Mouse (Mus musculus) gastrocnemius, postnatal 14 days (tissue): ENCODE measurements around the gene Nsg2. TPM values are rescaled to one million over a fixed set of nuclear protein-coding genes. Genes with fewer than 3 reads are reported as not detected.
A peak's percentile ranks its signal among the peaks of the same experiment; 100 is the strongest.

Source experiments
- DNase-seq: peaks from one replicate; pipeline ENCODE4 v3.0.0; 2021; ENCODE audit warnings: mixed read lengths
- intact Hi-C: fragments of 180-260 bp; cut with DNase I; formaldehyde crosslinking; loops from one replicate; pipeline ENCODE4 v1.15.1; 2025; ENCODE audit warnings: low total_unique reads
- total RNA-seq, 2 experiments: library from RNA; stranded (reverse); gene quantifications; 2 replicates each; pipeline ENCODE4 v1.2.3; 2021

The Nsg2 gene
- total RNA-seq, 2 experiments from 2014 or later, result 0.40 to 0.68 TPM

DNA sequence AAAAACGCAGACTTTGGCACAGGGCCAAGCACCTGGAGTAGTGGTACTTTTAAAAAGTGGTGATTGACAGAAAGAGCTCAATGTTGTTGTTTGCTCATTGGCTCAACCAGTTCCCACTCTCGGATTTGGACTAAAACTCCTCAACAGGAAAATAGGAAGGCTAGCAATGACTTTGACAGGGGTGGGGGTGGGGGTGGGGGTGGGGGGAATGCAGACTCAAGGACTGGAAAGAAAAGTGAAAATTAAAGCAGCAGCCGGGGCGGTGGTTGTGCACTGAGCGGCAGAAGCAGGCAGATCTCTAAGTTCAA lies 10.4 kb downstream of the Nsg2 start:
- intact Hi-C loops, result no loop called here
- no peak for DNase-seq

DNA sequence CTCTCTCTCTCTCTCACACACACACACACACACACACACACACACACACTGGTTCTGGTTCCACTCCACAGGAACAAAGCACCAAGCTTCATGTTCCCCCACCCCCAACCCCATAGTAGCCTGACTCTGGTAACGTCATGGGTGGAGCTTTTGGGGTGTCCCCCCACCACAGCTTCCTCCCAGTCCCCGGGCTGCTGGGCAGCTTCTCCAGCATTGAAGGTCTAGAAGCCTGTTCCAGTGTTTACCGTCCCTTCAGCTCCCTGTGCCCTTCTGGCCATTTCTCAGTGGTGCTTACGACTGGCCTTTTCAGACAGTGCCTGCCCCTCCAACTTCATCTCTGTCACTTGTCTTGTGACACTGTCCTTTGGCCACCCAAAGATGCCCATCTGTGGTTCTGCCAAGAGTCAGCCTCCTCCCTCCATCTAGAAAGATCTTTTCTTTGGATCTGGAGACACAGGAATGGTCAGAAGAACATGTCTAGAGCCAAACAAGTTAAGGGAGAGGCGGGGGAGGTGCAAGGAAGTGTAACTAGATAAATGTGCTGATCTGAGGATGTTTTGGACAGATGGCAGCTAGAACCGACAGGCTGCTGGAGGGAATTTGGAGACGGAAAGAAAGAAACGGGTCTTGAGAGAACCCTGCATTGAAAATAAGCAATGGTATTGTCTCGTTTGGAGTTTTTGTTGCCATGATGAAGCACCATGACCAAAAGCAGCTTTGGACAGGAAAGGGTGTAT lies 11.8 kb downstream of the Nsg2 start:
- no peak for DNase-seq
- intact Hi-C loops, result no loop called here

DNA sequence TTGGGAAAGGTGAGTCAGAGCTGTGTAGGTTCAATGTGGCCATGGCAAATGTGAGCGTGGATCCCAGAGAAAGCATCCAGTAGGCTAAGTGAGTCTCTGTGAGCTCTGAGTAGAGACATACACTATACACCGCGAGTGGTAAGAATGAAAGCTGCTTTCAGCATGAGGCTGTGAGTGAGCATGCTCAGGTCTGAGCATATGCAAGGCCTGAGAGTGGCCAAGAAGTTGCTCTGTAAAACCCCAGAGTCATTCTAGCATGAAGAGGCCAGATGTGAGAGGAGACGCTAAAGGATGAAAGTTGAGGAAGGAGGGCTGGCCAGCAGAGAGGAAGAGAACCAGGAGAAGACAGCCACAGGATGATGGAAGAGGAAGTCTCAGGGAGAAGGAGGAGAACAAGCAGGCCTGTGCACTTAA lies 12.8 kb downstream of the Nsg2 start:
- no peak for DNase-seq

DNA sequence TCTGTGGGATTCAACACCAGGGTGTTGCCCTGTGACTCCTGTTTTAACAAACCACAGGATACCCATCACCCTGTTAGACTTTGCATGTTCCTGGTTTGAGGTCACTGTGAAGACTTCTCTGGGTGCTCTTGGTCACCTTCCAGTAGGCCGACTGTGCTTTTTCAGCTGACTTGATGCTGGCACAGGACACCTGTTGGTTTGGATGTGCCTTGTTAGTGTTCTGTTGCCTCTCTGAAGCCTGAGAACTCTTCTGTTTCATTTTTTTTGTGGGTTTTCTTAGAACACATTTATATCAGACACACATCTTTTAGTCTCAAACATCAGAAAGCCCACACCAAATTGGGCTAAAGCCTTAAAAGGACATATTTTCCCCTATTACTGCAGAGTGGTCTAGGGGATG lies 13.3 kb downstream of the Nsg2 start:
- intact Hi-C loops, result no loop called here
- no peak for DNase-seq

More for the DNA sequence above, 12.8 kb downstream of the Nsg2 start:
- intact Hi-C loops, result no loop called here

DNA sequence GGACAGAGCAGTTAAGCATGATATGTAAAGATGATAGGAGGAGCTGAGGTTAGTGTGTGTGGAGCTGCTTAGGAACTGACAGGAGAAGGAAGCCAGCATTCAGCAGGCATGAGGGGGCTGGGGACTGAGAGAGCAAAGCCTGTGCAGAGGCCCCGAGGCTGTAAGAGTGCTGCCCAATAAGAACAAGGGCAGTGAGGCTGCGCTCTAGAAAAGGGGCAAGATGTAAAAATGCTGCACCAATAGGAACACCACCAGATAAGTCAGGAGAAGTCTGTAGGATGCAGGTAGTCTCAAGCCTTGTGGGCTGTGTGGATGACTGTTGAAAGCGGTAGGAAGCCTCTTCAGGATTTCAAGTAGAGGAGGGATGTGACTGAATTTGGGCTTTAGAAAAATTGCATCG lies 17.9 kb downstream of the Nsg2 start:
- intact Hi-C loops, result no loop called here
- DNase-seq, result no peak

DNA sequence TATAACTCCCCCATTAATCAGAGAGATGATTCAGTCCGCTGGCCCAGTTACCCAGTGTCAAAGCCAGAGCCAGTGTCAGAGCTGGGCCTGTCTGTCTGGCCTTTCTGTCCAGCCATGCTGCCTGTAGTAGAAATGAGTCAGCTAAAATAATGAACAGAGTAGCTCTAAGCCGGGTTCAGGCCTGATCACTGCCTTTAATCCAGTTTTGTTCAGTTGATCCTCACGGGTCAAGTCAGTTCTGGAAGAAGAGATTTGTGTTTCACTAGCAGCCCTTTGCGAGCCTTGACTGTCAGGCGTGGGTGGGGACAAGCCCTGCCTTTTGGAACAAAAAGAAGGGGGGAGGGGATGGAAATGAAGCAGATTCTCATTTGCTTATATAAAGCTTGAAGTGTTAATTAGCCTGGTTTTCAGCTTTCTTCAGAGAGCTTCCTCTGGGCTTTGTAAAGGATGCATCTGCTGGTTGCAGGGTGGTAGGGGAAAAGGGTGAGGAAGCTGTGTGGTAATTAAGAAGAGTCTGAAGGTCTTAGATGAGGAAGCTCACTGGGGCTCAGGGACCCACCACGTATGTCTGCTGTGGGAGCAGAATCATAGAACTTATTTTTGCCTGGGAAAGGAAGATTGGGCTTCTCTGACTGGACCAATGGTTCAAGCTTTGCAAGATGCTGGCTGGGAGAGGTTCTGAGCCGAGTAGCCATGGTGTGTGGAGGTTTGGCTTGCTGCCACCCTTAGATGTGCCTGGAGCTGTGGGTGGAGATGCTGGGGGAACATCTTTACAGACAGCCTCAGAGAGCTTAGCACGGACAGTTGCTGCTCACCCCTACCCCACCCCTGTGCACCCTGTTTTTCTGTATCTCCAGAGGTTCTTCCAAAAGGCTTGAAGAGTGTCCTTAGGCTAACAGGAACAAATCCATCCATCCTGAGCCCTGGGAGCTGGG lies 20.0 kb downstream of the Nsg2 start:
- DNase-seq, result peak; percentile 50
- intact Hi-C loops, result no loop called here

DNA sequence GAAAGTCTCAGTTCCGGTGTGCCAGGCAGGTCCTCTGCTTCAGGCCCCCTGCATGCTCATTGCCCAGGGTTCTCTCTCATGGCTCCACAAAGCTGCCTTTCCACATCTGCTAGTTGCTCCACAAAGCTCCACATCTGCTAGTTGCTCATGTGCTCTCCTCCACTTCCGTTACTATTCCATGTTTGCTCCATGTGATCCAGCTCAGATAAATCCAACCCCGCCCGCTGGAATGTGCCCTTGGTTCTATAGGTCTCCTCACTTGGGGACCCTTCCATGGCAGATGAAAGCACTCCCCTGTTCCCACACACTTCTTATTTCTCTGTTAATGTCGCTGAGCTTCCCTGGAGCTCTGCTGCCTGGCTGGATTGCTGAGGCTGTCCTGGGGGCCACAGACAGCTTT lies 26.4 kb downstream of the Nsg2 start:
- no peak for DNase-seq
- intact Hi-C loops, result no loop called here

DNA sequence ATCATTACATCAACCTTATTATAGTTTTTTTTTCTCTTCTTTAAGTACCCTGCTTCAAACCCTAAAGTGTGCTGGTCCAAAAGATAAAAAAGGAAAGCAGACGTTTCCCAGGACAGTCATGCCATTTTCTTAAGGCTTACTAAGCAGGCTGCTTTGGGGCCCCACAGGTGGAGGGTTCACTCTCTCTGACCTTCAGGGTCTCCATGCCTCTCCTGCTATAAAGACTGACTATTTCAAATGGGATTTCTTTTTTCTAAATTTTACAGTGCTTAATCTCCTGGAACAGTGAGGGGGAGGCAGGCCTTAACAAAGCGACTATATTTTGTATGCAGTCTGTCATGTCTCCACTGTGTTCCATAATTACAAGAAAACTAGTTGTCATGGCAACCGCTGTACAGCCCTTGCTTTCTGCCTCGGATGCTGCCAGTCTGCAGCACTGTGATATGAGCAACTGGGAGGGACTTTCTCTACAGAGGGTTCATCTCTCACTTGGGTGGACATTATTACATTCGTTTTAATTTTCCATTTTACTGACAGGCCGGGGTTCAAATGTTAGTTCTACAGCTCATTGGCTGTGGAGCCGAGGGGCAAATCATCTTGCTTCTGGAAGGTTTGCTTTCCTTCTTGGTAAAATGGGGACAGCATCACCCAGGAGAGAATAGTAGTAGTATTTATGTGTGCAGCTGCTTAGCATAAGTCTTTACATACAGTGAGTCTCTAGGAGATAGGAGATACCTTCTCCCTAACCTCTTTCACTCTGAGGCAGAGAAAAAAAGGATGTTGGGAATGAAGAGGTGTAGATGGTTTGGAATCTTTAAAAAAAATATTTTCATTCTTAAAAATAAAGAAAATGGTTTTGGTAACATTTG lies 27.4 kb downstream of the Nsg2 start:
- no peak for DNase-seq
- intact Hi-C loops, result no loop called here

DNA sequence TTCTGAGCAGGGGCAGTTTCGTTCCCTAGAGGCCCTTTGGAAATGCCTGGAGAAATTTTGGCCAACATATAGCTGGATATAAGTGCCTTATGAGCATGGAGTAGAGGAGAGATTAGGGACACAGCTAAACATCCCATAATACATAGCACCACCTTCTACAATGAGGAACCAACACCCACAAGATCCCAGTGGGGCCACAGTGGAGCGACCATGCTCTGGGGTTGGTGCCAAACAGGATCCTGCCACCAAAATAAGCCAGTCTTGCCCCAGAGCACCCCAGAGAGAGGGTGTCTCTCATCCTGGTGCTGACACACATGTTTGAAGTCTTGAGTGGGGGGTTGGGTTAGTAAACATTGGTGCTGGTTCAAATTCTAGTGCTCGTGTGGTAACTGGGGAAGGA lies 28.3 kb downstream of the Nsg2 start:
- DNase-seq, result no peak
- intact Hi-C loops, result no loop called here

DNA sequence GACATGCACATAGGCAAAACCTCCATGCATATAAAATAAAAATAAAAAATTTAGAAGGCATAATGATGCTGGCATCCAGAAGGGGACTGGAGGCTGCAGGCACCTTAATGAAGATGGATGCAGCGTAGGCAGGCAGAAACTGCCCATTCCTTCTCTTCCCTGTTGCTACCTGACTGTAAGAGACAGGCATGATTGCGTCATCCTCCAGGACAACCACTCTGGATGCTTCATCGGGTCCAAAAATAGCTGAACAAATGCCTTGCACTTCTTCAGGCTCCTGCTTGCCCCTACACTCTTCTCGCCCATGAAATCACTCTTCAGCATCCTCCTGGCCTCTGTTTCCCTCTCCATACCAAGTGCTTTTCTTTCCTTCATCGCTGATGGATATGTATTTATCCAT lies 29.1 kb downstream of the Nsg2 start:
- no peak for DNase-seq
- intact Hi-C loops, result no loop called here

DNA sequence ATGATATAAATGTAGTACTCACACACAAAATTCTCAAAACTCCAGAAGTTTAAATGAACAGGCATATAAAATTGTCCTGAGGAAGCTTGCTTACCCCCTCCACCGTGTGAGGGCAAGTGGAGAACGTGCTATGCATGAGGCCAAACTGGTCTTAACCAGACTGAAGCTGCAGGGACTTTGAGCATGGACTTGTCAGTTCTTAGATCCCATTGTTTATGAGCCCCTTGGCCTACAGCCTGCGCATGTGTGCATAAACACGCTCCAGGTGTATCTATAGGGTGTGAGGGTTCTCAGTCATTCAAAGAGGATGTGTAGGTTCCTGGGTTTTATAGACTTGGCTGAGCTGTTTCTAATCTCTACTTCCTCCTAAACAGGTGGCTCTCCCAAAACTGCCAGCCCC lies 31.1 kb downstream of the Nsg2 start:
- intact Hi-C loops, result no loop called here
- no peak for DNase-seq

DNA sequence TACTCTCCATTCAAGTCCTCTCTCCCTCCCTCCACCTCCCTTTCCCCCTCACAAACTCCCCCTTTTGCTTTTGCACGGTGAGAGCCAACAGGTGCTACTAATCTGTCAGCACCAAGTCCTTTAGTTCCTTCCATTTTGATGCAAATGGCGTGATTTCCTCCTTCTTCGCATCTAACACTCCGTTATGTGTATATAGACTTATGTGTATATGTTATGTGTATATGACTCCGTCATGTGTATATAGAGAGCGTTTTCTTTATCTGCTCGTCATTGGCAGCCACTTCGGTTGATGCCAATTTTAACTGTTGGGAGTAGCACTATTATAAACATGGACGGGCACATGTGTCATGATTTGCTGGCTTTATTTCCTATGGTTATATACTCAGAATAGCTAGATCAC lies 31.8 kb downstream of the Nsg2 start:
- intact Hi-C loops, result no loop called here

DNA sequence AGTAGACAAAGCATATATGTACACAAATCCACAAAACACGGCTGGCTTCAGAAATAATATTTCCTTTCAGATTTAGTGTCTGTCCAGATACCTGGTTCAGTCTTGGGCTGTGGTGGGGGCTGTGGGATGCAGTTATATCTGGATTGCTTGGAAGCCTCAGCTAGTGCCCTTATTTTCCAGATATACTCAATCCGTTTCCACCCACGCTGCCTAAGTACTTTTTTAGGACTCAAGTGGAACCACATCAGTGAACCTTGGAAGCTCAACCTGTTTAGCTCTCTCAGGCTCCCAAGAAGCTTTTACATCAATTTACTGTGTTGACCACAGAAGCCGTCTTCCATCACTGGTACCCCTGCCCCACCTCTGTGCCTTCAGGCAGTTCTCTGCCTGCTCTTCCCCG lies 35.6 kb downstream of the Nsg2 start:
- no peak for DNase-seq
- intact Hi-C loops, result no loop called here

More for the DNA sequence above, 31.8 kb downstream of the Nsg2 start:
- no peak for DNase-seq

DNA sequence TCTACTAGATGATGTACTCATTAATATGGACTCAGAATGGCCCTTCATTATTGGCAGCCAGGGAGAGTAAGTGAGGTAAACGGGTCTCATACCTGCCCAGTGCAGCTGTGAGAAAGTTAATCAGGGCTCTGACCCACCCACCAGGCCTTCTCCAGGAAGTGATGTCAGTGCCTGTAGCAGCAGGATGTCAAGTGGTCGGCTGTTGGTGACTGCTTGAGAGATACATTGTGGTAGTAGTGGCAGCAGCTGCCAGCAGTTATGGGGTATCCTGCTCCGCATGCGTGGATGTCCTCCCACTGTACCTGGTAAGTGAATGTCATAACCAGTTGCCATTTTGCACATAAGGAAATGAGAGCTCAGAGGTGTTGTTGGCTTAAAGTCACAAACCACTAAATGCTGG lies 39.4 kb downstream of the Nsg2 start:
- DNase-seq, result no peak
- intact Hi-C loops, result no loop called here

DNA sequence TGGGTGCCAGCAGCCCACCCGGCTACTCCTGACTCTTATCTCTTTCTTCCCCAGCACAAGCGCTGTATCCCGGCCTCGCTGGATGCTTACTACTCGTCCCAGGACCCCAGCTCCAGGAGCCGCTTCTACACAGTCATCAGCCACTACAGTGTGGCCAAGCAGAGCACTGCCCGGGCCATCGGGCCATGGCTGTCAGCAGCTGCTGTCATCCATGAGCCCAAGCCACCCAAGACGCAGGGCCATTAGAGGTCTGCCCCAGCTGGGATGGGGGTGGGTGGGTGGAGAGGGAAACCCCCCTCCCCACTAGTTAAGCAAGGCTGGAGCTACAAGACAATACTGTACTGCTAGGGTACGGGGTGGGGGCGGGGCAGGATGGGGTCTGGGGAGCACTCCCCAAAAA lies 57.1 kb downstream of the Nsg2 start:
- DNase-seq, result no peak
- intact Hi-C loops, result no loop called here

DNA sequence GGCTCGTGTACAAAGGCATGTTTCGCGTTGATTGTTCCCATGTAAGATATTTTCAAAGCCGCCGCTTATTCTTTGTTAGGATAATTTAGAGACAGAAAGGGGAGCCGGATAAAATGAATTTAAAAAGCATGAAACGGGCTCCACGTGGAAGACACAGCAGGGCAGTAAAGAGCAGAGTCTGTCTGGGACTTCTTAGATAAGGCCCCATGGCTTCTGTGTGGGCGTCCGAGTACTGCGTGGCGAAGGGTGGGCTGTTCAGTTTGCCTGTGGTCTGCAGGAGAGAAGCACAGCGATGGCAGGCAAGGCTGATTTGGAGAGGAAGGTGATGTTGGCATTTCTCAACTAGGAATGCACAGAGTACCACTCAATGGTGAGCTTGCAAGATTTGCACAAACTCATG lies 57.6 kb downstream of the Nsg2 start:
- DNase-seq, result no peak
- intact Hi-C loops, result no loop called here

DNA sequence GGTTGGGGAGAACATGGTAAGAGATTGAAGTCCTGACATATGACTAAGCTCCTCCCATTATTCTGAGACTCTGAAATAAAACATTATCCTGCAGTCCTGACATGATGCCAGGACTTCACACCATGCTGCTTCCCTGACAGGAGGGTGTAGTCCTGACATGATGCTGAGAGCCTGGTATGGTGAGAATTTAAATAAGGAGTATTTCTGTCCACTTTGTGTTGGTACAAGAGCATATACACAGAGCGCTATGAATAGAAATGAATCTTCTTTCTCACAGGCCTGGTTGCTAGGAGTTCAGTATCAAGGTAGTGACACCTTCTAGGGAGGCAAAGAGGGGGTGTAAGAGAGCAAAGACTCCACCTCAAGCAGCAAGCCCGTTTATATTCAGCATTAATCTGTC lies 60.8 kb downstream of the Nsg2 start:
- intact Hi-C loops, result no loop called here
- no peak for DNase-seq

DNA sequence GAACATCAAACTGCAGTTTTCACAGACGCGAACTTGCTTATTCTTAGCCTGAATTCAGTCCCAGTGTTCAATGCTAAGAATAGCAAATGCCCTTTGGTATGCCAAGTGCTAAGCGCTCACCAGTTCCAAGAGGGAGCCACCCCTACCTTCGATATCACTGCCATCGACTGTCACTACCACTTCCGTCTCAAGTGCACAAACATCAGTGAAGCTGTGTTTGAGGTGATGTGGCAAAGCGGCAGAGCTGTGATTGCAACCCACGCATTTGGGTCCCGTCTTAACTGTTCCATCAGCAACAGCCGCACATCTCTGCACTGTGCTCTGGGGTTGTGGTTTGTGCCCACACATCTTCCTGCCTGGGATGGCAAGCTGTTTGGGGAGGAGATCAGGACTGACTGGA lies 61.6 kb downstream of the Nsg2 start:
- intact Hi-C loops, result no loop called here
- no peak for DNase-seq

DNA sequence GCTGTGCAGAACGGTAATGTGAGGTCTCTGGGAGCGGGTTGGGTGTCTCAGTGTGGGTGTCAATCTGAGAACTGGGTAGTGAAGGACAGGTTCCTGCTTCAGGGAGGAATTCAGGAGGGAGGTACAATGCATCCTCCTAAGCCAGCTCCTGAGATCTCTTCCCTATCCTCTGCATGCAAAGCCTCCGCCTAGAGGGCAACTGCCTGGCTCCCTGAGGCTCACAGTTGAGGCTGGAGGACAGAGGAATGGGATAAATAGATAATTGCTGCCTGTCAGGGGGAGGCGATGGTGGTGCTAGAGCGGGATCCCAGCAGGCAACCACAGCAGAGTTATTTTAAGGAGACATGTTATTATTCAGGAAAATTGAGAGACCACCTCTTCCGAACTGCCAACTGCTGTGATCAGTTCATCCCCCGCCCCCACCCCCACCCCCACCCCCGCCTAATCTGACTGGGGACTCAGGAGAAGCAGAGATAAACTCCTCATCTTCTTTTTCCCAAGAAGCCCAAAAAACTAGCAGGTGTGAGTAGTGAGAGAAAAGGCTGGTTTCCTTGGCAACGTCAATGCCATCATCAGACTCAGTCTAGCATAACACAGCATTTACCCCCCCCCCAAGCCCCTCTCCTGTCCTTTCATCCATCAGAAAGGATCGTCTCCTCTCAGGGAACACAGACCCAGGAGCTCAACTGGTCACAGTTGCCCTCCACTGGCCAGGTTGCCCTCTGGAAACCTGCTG lies 63.7 kb downstream of the Nsg2 start:
- intact Hi-C loops, result no loop called here
- DNase-seq, result no peak

DNA sequence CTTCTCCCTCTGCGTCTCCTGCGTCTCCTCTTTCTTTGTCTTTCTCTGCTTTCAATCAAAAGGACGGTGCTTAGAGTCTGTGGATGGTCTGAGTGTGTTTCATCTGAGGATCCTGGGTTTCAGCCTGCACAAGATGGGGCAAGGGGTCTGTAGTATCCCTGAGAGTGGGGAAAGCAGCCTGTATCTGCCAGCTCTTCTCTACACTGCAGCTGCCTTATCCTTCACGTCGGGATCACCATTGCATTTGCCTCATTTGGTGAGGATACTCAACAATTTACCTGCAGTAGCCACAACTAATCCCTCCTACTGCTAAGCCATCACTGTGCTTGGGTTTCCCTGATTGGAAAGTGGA lies 64.2 kb downstream of the Nsg2 start:
- intact Hi-C loops, result no loop called here
- DNase-seq, result no peak
